Mouse (Mus musculus) adrenal gland, postnatal 36 days (tissue): Measurements from ENCODE around the gene Gm49378. TPM values are rescaled to one million over a fixed set of nuclear protein-coding genes. Genes with fewer than 3 reads are reported as not detected.

ENCODE experiments used
- DNase-seq, 2 experiments: peaks; one replicate each; pipeline ENCODE4 v3.0.0; 2021; ENCODE audit warnings: mixed read lengths in 1 of 2
- long read RNA-seq, 2 experiments: library from polyadenylated mRNA; stranded (forward); transcript quantifications; one replicate each; pipeline ENCODE4 v2.0.0; 2021; ENCODE audit warnings: borderline sequencing depth in 2 of 2
- total RNA-seq, 2 experiments: library from RNA; stranded (reverse); gene quantifications; 2 replicates each; pipeline ENCODE4 v1.2.3; 2021

Gm49378 gene
- total RNA-seq = not detected
- long read RNA-seq, experiment 1 = 0 reads
- long read RNA-seq, experiment 2 = 0 reads

DNA sequence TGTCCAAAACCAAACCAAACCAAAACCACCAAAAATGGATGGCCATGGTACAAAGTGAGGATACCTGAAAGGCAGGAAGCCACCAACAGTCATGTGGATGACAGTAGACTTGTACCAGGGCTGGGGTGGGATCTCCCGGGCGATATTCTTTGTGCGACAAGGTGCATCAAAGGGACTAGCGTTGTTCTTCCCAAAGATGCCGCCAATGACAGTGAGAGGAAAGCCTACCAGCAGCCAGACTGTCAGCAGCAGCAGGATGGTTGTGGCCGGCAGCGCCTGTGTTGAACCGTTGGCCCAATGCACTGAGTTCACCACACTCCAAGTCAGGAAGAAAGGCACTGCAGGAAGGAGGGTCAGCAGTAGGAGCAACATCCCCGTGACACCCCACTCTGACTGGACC, at the start of gene Gm49378:
Gene Gm49378 (minus strand): TSS at position 101 of the 400 bp plus-strand sequence.
- no peak for DNase-seq

DNA sequence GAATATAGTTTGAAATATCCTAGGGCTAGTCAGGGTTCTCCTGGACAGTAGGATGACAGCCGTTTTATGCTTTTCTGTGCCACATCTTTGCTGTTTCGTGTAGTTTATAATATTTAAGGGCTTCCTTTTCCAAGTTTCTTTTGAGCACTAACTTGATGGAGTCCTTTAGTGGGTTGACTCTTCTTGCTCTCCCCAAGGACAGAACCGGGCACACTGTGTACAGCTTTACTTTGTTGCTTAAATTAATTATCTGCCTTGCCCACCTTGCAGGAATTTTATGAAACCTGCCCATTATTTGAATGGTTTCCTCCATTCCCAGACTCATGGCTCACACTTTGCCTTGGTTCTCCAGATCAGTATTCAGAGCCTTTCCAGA, 44.4 kb upstream of the Gm49378 start:
- DNase-seq = no peak

DNA sequence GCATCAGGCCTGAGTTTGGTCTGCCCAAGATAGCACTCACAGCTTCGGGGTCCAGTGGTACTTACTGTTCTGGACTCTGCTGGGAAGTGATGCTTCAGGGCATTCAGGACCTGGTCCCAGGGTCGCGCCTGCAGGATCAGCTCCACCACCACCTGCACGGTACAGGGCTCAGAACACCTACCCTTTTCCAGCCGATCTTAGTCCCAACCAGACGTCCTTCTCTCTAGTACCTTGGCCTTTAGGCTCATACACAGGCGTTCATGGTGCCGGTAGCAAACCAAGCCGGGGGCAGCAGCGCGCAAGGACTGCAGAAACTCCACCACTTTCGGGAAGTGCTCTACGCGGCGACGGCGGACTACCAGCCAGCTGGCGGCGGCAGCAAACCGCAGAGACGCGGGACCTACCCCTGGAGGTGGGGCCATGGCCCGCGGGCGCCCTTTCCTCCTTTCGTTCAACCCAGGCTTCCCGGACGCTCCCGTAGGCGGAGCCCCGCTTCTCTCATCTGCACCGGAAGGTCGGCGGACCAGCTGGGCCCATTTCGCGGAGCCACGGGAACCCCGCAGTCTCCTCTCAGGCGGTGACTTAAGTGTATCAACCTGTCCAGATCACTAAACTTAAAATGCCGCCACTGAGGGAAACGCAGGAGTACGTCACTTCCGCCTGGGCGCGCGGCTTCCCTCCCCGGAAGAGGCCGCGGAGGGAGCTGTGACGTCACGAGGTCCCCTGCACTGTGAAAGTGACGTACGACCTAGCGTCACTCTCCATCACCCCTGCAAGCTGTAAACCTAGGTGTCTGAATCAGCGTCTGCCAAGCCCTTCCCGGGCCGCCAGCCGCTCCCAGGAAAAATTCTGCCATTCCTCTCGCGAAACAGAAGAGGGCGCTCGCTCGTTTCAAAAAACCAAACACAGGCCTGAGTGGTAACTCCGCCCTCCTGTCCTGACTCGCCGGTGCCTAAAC, 43.7 kb upstream of the Gm49378 start, which contains the start of gene Tinf2:
Gene Tinf2 (minus strand): TSS at position 661 of the 958 bp plus-strand sequence.
- peak; percentile 94 to 95 for DNase-seq

DNA sequence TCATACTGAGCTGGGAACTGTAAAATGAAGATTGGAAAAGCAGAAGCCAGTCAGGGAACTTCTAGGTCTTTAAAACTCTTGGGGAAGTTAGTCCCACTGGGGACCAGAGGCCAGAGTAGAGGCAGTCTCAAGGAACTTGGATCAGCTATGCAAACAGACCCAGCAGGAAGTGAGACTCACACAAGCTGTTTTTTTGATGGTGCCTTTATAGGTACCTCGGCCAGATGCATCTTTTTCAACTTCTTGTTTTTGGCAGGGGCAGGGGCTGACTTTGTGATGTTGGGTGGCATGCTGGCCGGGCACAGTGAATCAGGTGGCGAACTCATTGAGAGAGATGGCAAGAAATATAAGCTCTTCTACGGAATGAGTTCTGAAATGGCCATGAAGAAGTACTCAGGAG, 39.9 kb upstream of the Gm49378 start:
- DNase-seq = no peak

DNA sequence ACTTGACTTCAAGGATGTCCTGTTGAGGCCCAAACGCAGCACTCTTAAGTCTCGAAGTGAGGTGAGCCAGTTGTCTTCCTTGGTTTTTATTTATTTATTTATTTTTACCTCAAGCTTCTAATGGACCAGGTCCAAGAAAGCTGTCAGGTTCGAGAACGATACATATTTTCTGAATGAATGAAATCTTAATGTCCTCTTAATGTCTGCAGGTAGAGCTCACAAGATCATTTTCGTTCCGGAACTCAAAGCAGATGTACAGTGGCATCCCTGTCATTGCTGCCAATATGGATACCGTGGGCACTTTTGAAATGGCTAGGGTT, 35.0 kb upstream of the Gm49378 start:
- DNase-seq = no peak

DNA sequence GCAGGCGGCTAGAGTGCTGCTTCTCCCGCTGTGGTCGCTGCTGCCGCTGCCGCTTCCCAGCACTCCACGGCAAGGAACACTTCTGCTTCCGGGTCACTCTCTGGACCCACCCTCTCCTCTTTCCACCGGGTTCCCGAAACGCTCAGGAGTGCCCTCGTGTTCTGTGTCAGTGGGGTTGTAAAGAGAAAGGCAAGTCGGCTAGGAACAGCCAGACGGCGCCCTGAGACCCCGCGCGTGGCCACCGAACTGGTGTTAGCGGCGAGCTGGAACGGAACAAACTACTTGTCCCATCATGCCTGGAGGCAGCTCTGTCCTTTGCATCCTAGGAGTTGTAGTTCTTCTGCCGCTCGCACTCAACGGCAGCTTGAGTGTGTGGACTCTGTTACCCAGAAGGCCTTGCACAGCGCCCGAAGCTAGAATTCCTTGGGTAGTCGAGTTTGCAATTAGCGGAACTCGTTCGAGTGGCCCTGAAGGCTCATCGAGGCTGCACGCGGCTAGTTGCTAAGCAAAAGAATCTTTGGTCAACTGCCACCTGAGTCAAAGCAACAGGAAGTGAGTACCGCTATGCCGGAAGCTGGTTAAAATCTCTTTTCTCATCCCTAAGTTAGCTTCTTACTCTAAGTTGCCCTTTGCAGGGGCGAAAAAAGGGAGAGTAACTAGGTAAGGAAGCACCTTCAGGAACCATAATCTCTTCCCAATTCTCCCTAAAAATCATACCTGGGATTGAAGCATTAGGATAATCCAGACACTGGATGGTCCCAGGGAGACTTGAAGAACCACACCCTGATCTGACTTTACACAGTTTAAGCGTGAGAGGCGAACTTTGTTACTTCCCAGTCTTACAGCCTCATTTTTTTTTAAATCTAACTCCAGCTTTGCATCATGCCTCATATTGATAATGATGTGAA, 34.4 kb upstream of the Gm49378 start, which contains the start of the genes Gmpr2 and Nedd8:
Gene Gmpr2 (plus strand): TSS at position 109 of the 908 bp plus-strand sequence.
Gene Nedd8 (minus strand): TSS at position 292 of the 908 bp plus-strand sequence.
- peak; percentile 89 for DNase-seq

DNA sequence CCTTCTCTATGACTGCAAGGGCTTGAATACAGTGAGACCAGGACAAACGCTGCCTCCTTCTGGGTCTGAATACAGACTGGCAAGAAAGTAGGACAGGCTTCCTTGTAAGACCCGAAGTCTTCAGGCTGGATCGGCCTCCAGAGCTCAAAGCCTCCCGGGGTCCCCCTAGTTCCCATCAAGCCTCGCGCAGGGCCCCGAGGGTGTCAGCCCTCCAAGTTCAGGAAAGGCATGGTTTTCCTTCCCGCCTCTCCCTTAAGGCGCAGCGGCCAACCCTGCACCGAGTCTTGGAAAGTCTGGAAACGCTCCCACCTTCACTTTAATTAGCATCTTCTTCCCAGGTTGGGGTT, 33.8 kb upstream of the Gm49378 start:
- DNase-seq = no peak

DNA sequence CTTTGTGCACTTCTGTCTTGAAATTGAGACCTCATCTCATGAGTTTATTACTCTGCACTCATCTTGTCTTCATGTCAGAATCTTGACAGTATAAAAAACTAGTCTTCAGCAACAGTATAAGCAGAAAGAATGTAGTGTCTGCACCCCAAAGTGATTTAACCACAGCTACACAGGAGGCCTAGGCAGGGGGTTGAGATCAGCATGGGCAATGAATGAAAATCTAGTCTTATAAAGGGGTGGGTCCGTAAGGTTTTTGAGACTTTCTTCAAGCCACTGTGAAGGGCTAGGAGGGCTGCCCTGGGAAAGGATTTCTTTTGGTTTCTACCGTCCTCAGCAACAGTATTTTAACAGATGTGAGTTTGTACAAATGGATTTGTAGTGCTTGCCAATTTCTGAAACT, 22.9 kb upstream of the Gm49378 start:
- no peak for DNase-seq

DNA sequence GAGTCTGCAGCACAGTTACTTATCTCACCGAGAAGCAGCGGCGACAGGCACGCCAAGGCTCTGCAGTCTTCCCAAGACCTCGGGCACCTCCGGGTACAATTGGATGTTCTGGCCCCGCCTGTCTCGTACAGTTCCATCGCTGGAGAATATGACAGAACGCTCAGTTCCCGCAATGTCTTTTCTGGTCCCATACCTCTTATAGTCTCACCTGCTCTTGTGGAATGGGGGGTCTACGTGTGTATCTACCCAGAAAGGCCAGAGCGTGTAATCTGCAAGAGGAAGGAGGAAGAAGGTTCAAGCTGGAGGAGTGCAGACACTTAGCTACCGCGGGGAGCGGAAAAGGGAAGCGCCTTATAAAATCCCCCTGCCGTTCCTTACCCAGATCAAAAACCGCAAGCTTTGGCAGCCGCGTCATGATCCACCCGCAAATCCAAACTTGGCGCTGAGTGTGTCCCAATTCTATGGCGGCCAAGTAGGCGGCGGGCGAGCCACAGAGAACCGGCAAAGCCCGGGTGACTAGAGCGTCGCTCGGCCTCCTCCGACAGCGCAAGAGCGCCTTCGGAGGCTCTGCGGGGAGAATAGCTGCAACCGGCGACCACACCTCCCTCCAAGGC, 22.4 kb upstream of the Gm49378 start, which contains the start of gene Mdp1:
Gene Mdp1 (minus strand): TSS at position 549 of the 614 bp plus-strand sequence.
- DNase-seq = peak; percentile 87 to 89

DNA sequence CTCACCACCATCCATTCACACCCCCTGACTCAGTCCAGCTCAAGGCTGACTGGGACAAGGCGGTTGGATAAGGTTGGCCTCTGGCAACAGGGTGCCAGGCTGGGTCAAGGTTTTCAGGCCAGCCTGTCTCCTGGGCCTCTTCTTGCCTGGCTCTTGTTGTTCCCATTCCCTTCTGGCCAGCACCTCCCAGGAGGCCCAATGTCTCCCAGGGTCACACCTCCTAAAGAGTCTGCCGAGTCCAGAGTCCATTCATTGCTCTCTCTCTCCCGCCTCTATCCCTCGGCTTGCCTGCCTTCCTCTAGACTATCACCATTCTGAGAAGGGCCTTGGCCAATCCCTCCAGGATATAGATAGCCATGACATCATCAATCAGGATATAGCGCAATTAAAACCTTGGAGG, 20.3 kb upstream of the Gm49378 start:
- DNase-seq = peak; percentile 70 to 82

DNA sequence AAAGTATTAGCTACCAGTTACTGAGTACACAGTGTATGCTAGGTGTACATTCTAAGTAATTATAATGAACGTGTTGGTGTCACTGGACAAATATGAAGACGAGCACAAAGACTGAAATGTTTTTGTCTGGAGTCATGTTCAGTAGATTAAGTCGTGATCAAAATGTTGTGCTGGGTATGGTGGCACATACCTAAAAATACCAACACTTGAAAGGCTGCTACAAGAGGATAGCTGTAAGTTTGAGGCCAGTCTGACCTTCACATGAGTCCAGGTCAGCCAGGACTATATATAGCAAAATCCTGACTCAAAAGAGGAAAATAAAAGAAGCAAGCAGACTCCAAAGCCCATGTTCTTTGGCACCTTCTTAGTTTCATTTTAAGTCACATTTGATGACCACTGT, 19.2 kb upstream of the Gm49378 start:
- DNase-seq = no peak

DNA sequence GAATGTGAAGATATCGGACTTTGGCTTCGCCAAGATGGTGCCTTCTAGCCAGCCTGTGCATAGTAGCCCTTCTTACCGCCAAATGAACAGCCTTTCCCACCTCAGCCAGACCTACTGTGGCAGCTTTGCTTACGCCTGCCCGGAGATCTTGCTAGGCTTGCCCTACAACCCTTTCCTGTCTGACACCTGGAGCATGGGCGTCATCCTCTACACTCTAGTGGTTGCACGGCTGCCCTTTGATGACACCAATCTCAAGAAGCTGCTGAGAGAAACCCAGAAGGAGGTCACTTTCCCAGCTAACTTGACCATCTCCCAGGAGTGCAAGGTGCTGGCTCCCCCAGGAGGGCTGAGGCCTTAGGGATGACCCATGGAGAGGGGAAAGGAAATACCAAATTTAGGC, 13.8 kb upstream of the Gm49378 start:
- no peak for DNase-seq

DNA sequence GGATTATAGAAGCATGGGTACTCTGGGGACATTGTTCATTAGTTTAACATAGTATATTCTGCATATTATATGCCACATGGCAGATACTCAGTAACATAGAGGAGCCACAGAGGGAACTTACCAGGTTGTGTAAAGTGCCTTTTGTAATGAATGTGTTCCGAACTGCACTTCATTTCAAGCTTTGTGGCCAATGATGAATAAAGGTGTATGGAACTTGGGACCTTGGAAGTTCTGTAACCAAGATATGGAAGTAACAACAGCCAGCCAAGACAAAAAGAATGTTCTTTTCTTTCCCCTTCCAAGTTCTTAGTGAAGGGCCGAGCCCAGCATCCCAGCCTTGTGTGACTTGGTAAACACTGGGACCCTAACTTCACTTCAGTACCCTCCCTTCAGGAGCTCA, 12.2 kb upstream of the Gm49378 start, which contains the start of gene Tssk4:
Gene Tssk4 (plus strand): TSS at position 301 of the 400 bp plus-strand sequence.
- no peak for DNase-seq

DNA sequence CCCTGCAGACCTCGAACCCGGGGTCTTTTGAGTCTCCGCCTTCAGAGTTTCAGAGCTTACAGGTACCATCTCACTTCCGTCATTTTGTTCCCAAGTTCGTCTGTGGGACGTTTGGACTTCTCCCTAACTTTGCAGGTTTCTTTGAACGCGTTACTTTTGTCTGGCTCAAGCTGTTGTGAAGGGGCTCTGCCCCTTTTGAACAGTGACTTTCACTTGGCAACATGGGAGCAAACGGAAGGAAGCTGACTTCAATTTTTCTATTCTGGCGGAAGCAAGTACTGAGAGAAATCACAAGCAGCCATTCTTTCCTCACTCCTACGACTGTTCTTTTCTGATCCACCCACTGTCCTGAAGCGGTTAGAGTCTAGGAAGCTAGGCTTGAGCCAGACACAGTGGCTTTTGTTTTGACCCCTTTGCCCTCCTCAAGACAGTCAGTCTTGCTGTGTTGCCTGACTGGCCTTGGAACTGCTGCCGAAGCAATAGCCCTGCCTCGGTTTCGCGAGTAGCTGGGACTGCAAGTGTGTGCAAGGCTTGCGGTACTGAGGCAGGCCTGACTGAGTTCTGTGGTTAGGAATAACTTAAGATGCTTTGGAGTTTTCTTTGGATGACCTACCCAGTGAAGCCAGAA, 6.7 kb upstream of the Gm49378 start:
- DNase-seq = no peak

DNA sequence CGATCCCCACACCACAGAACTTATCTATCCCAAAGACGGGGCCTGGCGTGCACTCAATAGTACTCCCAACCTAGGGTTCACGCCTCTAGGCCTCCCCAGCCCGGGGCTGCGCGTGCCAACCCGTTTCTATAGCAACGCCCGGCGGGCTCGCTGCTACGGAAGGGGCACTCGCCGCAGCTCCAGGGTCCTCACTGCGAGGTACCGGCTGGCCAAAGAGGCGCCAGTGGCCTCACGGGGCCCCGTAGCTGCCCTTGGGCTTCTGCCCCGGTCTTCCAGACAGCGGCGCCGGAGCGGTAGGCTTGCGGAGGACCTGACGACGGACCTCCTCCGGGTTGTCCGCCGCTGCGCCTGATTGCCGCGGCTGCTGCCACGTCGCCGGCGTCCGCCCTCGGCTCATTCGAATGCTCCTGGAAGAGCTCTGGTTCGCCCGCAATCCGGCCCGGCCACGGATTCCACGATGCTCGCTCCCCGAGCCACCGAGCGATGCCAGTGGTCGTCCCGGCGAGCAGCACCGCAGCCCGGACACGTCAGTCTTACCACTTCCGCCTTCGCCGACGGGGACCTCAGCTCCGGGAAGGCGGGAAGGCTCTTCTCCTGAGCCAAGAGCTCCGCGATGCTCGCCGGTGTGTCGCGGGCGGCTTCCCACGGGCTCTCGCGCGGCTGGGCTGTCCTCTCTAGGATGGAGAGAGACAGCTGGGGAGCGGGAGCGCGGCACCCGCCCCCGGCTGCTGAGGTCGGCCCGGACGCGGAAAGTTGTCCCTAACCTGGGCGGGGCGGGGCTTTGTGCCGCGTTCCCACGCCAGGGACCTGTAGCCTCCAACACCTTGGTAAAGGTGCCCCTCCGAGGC, 5.6 kb upstream of the Gm49378 start, which contains the start of gene Tm9sf1:
Gene Tm9sf1 (minus strand): TSS at position 747 of the 848 bp plus-strand sequence.
- DNase-seq = peak; percentile 87 to 91

DNA sequence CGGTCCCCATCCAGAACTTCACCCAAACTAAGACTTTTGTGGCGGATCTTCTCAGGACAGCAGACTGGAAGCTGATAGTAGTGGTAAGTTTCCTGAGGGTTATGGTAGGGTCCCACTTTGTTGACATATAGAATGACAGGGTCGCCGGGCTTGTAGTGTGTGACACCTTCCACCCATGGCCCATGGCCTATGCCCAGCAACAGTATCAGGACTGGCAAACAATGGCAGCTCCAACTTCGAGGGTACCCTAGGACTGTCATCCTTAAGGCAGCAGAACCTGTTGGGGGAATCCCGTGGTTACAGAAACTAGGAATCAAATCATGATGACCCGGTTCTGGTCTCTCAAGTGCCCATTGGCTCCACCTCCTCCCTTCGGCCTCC, 5.0 kb upstream of the Gm49378 start:
- no peak for DNase-seq

DNA sequence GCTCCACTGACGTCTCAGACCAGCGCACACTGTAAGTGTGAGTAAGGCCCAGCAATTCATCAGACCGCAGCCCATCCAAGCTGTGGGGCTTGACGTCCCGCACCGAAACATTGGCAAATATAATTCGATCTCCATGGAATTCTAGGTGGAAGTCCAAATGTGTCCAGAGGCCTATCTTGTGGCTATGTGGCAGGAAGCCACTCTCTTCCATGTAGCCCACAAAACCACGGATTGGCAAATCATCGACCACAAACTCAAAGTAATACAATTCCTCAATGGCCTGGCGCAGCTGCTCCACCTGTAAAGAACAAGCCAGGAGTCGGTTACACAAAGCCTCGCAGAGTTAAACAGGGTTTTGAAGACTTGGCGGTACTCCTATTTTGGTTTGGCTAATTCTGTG, 3.6 kb upstream of the Gm49378 start:
- no peak for DNase-seq

DNA sequence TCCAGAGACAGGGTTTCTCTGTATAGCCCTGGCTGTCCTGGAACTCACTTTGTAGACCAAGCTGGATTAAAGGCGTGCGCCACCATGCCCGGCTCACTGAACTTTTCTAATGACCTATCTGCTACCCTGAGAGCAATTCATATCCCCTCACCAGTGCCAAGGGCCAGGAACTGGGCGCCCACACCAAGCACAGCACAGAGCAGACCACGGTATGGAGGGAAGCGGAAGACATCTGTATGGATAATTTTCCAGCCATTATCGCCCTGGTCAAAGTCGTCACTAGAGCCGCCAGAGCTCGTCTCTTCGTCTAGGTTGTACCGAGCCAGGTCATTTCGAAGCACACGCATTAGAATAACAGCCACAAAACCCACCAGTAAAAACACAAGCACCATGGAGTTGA, 3.1 kb upstream of the Gm49378 start:
- DNase-seq = no peak

DNA sequence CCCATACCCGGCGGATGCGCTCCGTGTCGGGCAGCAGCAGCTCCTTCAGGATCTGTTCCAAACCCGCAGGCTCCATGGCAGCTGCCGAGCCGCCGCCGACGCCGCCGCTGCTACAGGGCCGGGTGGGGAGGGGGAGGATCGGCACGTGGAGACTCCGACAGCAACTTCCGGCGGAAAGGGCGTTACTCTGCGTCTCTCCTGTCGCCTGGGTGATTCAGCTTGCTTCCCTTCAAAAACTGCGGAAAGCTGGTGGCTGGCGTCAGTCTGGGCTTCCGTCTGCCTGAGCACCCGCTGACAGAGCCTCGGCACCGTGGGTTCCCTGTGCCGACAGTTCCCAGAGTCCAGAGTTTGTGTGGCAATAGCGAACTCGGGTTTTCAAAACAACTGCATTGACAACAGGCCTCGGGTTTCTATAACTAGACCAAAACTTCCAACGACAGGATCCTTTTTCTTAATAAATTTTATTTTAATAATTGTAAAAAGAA, 2.1 kb downstream of the Gm49378 start, which contains the start of gene Ipo4:
Gene Ipo4 (minus strand): TSS at position 435 of the 485 bp plus-strand sequence.
- peak; percentile 93 to 94 for DNase-seq

DNA sequence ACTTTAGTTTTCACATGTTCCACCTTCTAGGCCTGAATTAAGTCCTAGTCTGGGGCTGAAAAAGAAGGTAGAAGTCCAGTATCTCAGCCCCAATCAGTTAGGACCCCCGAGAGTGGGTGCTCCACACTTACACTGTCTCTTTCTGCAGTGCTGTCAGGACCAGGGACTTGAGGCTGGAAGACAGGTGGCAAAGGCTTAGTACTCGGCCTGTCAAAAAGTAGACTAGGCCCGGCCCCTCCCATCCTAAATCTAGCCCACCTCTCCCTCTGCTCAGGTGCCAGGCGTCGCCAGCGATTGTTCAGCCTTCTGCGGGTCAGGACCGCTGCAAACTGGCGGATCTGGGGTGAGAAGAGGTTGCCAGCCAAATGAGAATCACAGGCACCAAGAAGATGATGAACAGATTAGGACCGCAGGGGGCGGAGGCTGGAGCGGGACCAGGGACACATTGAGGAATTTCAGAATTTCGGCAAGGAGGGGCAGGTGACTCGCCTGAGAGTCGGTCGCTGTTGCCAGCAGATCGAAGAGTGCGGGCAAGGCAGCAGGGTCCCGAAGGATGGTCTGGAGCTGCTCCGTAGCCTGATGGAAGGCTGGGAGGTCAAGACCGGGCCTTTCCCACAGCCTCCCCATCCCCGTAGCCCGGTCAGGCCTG, 2.7 kb downstream of the Gm49378 start:
- peak; percentile 59 to 60 for DNase-seq
